Mouse (Mus musculus) ES-Bruce4 (cell line): ENCODE data around the gene Orc5.

Source experiments
- CTCF ChIP-seq: IDR thresholded peaks from one replicate; pipeline ENCODE4 v1.8.1; 2011; ENCODE audit warnings: low read depth, low read length
- EP300 ChIP-seq: IDR thresholded peaks from 2 replicates; pipeline ENCODE4 v1.6.1; 2011; ENCODE audit warnings: low read depth, low read length; ENCODE audit not compliant: insufficient read depth
- POLR2A ChIP-seq: IDR thresholded peaks from one replicate; pipeline ENCODE4 v1.8.1; 2011; ENCODE audit warnings: low read length; ENCODE audit not compliant: insufficient read depth

- TF ChIP-seq POLR2A: no peak
- no peak for TF ChIP-seq CTCF
- TF ChIP-seq EP300: no peak
These were observed 7.4 kb upstream of the Orc5 start for GRCm38 (mm10) chr5:22557491-22558113.
